Mouse (Mus musculus): Measurements from ENCODE around the gene Gm28230. TPM values are rescaled to one million over a fixed set of nuclear protein-coding genes. Genes with fewer than 3 reads are reported as not detected.

Gene Gm28230
- total RNA-seq, 2 experiments from 2014 or later, result not detected

DNA sequence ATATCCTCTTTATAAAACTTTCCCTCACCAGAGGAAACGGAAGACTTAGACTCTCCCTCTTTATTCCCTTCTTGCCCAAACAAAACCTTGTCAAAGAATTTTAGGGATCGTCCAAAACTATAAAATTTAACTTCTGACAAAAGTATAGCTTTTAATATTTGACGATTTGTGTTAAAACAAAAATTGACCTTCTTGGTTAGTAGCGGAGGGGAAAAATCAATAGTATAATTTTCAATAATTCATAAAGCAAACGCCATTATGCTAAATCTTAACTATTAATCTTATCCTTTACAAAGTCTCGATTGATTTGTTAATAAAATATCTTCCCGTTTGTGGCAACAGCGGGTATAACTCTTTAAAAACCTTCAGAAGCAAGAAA is 36.2 kb upstream of the Gm28230 start:
- no peak for DNase-seq (ENCODE audit: extremely low spot score in 1 of 2, low spot score in 1 of 2)

GRCm38 (mm10) chr2:74691022-74691951 is 35.2 kb upstream of the Gm28230 start, which contains the start of gene Hoxd10:
TSS of gene Hoxd10 (plus strand) at chr2:74691924.
- no peak for DNase-seq (ENCODE audit: extremely low spot score in 1 of 2, low spot score in 1 of 2)

DNA sequence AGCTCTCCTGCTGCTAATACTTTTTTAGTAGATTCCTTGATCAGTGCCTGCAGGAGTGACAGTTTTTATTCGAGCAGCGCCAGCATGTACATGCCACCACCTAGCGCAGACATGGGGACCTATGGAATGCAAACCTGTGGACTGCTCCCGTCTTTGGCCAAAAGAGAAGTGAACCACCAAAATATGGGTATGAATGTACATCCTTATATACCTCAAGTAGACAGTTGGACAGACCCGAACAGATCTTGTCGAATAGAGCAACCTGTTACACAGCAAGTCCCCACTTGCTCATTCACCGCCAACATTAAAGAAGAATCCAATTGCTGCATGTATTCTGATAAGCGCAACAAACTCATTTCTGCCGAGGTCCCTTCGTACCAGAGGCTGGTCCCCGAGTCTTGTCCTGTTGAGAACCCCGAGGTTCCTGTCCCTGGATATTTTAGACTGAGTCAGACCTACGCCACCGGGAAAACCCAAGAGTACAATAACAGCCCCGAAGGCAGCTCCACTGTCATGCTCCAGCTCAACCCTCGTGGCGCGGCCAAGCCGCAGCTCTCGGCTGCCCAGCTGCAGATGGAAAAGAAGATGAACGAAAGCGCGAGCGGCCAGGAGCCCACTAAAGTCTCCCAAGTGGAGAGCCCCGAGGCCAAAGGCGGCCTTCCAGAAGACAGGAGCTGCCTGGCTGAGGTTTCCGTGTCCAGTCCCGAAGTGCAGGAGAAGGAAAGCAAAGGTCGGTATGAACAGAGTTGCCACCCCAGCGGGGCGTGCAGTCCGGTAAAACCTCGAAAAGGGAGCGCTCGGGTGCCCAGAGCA is 34.3 kb upstream of the Gm28230 start:
- no peak for DNase-seq (ENCODE audit: extremely low spot score in 1 of 2, low spot score in 1 of 2)

- DNase-seq (ENCODE audit: extremely low spot score in 1 of 2, low spot score in 1 of 2), result no peak
These were observed 33.6 kb upstream of the Gm28230 start for GRCm38 (mm10) chr2:74692808-74693431.

DNA sequence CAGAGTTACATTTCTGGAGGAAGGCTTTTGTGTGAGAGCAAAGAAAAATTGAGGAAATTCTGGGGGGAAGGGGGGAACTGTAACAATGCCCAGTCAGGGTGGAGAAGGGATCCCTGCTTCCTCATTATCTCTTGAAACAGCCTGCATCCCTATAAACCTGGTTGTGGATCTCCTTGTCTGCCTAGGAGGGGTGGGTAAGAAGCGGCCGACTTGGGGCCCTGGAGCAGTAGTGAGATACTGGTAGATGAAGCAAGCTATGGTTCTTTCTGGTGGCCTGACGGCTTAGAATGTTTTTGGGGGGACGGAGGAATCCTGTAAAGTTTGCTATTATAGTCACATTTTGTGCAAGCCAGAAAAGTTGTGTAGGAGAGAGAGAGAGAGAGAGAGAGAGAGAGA is 33.1 kb upstream of the Gm28230 start:
- no peak for DNase-seq (ENCODE audit: extremely low spot score in 1 of 2, low spot score in 1 of 2)

- no peak for DNase-seq (ENCODE audit: extremely low spot score in 1 of 2, low spot score in 1 of 2)
These were observed 32.5 kb upstream of the Gm28230 start for GRCm38 (mm10) chr2:74694066-74694465.

- no peak for DNase-seq (ENCODE audit: extremely low spot score in 1 of 2, low spot score in 1 of 2)
These were observed 31.1 kb upstream of the Gm28230 start for GRCm38 (mm10) chr2:74695383-74695782.

DNA sequence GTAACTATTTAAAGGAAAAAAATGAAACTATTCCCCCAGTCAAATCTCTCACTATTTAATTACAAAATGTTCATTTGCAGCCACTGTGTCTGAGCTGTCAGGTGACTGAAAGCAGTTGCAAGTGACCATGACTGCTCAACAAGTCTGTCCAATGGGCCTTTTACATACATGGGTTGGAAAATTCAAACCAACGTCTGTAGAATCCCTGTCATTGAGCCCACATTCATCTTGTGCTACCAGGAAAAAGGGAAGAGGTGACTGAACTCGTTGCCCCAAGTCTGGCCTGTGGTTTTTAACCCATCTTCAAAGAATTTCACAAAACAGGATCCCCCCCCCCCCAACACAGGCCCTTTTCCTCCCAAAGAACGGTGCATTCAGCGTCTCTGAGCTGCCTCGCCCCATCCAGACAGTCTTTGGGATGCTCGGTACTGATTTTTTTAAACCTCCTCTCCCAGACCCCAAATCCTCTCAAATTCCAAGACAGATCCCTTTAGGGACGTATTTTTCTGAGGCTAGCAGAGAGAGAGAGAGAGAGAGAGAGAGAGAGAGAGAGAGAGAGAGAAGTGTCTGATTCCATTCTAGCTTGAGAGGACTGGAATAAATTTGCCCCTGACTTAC is 30.6 kb upstream of the Gm28230 start:
- no peak for DNase-seq (ENCODE audit: extremely low spot score in 1 of 2, low spot score in 1 of 2)

GRCm38 (mm10) chr2:74696442-74697335 is 29.8 kb upstream of the Gm28230 start:
- DNase-seq (ENCODE audit: extremely low spot score in 1 of 2, low spot score in 1 of 2), result no peak

DNA sequence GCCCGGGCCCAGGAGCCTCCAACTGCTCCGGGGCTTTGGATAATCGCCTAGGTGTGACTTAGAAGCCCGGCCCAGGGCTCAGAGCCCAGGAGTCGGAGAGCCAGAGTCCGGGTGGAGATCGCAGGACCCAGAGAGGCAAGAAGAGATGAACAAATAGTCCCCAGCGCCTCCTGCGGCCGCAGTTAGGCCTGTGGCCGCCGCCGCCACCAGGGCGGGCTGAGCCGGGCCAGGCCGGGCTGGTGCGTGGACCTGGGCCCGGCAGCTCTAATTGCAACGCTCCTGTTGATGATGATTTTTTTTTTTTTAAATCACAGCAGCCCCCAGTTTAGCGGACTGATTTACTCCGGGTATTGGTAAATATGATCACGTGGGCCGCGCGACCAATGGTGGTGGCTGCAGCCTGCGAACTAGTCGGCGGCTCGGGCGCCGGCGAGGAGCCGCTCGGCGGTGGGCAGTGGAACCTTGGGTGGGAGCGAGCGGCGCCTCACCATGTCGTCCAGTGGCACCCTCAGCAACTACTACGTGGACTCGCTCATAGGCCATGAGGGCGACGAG is 28.9 kb upstream of the Gm28230 start, which contains the start of gene Hoxd9:
Hoxd9 (plus strand) TSS at position 161 of the 555 bp plus-strand sequence.
- no peak for DNase-seq (ENCODE audit: extremely low spot score in 1 of 2, low spot score in 1 of 2)

DNA sequence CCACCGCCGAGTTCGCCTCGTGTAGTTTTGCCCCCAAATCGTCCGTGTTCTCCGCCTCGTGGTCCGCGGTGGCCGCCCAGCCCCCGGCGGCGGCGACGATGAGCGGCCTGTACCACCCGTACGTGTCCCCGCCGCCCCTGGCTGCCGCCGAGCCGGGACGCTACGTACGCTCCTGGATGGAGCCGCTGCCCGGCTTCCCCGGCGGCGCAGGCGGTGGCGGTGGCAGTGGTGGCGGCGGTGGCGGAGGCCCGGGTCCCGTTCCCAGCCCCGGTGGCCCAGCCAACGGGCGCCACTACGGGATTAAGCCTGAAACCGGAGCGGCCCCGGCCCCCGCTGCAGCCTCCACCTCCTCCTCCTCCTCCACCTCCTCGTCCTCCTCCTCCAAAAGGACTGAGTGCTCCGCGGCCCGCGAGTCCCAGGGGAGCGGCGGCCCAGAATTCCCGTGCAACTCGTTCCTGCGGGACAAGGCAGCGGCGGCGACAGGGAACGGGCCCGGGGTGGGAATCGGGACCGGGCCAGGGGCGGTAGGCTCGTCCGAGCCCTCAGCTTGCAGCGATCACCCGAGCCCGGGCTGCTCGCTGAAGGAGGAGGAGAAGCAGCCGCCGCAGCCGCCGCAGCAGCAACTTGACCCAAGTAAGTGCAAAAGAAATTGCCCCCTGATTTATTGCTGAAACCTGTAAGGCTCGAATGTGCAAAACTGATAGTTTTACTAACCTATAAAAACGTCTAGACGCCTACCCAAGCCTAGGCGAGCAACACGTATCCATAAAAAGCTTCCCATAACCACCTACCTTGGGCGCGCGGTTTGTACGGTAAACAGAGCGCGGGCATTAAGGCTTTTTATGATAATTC is 28.1 kb upstream of the Gm28230 start:
- DNase-seq (ENCODE audit: extremely low spot score in 1 of 2, low spot score in 1 of 2), result no peak

- DNase-seq (ENCODE audit: extremely low spot score in 1 of 2, low spot score in 1 of 2), result no peak
These were observed 27.5 kb upstream of the Gm28230 start for GRCm38 (mm10) chr2:74699053-74699430.

- DNase-seq (ENCODE audit: extremely low spot score in 1 of 2, low spot score in 1 of 2), result no peak
These were observed 26.6 kb upstream of the Gm28230 start for GRCm38 (mm10) chr2:74699664-74700545.

DNA sequence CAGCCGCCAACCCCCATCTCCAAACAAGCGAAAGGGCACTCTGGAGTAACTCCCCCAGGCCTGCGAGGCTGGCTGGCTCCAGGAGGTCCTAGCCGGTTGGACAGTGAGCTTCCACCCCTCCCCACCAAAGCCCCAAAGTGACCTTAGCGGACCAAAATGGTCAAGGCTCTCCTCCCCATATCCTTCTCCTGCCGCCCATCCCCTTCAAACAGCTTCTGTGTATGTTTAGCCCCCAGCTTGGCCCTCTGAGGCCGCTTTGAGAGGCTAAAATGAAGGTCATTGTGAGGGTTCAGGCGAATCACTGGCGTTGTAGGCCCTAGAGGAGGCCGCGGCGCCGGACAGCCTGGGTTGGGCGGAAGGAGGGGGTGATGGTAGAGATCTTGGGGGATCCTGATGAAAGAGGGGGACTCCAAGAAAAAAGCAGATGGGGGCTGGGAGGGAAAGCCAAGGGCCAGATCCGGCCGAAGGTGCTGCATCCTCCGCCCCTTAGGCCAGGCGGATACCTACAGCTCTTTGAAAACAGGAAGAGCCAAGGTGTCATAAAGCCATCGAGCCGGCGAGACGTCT is 25.9 kb upstream of the Gm28230 start:
- DNase-seq (ENCODE audit: extremely low spot score in 1 of 2, low spot score in 1 of 2), result no peak

GRCm38 (mm10) chr2:74701949-74702819 is 24.3 kb upstream of the Gm28230 start:
- DNase-seq (ENCODE audit: extremely low spot score in 1 of 2, low spot score in 1 of 2), result peak; percentile 68 to 94

- no peak for DNase-seq (ENCODE audit: extremely low spot score in 1 of 2, low spot score in 1 of 2)
These were observed 23.7 kb upstream of the Gm28230 start for GRCm38 (mm10) chr2:74702820-74703219.

Measured in layer of hippocampus, postnatal 25 days (tissue).